9 mouse cellular contexts compared by ENCODE assay signal in genomic region chr4:123392187-123392586, GRCm38 (mm10). TPM values are rescaled to one million over a fixed set of nuclear protein-coding genes. Genes with fewer than 3 reads are reported as not detected.
DNase-seq lines count a peak whose midpoint lies in the region; ATAC-seq and TF ChIP-seq lines count a peak whose summit lies in the region.
"Had no signal": no experiment of that assay in that cellular context is flagged by ENCODE, and none has a peak within 500 bp of the region (broad histone marks: within the 10 kb centered on the region; RNA-seq: fewer than 3 reads in every experiment).

No protein-coding gene starts in this region.

- H3K36me3 ChIP-seq in forebrain, postnatal 0 days (ENCODE audit: insufficient read depth): peaks cover 72% of the 10 kb centered on the region
- H3K36me3 ChIP-seq in forebrain, embryonic 15.5 days: peaks cover 87% of the 10 kb centered on the region
- peaks cover 47% of the 10 kb centered on the region for H3K36me3 ChIP-seq in spleen, adult 2 months (ENCODE audit: control insufficient read depth, insufficient read depth, low read length)
- peaks cover 54% of the 10 kb centered on the region for H3K36me3 ChIP-seq in forebrain, embryonic 16.5 days (ENCODE audit: control insufficient read depth, insufficient read depth)

- no peak overlapping the region for H3K4me2 ChIP-seq in forebrain, postnatal 0 days (ENCODE audit: low read depth)
- no peak overlapping the region for H3K4me2 ChIP-seq in forebrain, embryonic 15.5 days (replicated peaks)
- H3K4me2 ChIP-seq in forebrain, embryonic 16.5 days (ENCODE audit: low read length): no peak overlapping the region

- TF ChIP-seq POLR2A in spleen, adult 2 months (IDR thresholded peaks at IDR 0.05; ENCODE audit: low read depth, low read length): no peak

- ATAC-seq in forebrain, postnatal 0 days: no peak
- ATAC-seq in forebrain, embryonic 15.5 days (replicated peaks): no peak
- ATAC-seq in erythroblast, adult 5-6 weeks (replicated peaks; ENCODE audit: low FRiP score, poor library complexity, severe bottlenecking): peak; percentile 70
- no peak for ATAC-seq in forebrain, embryonic 16.5 days

- peak; percentile 68 for TF ChIP-seq CTCF in forebrain, postnatal 0 days (IDR thresholded peaks at IDR 0.05; ENCODE audit: low read depth)
- TF ChIP-seq CTCF in spleen, adult 2 months (IDR thresholded peaks at IDR 0.05; ENCODE audit: extremely low read depth, insufficient read depth, insufficient read length, insufficient replicate concordance): peak; percentile 12; the same call in 1 of the 2 replicates

- DNase-seq in forebrain, postnatal 0 days: peak; percentile 28
- DNase-seq in spleen, adult 2 months (ENCODE audit: low read depth in 1 of 2, low spot score in 2 of 2): peak in 1 of 2 experiments; percentile 22
- no peak for DNase-seq in spleen, postnatal 36 days (ENCODE audit: low spot score in 2 of 2)
- peak; percentile 42 for DNase-seq in thymus, postnatal 25 days
- DNase-seq in layer of hippocampus, postnatal 36 days: no peak

- H3K9ac ChIP-seq in forebrain, postnatal 0 days: no peak overlapping the region
- H3K9ac ChIP-seq in forebrain, embryonic 15.5 days (replicated peaks): no peak overlapping the region
- H3K9ac ChIP-seq in forebrain, embryonic 16.5 days (replicated peaks; ENCODE audit: low read depth, low read length): no peak overlapping the region

- no peak overlapping the region for H3K4me3 ChIP-seq in forebrain, postnatal 0 days (ENCODE audit: low read depth, low read length)
- no peak overlapping the region for H3K4me3 ChIP-seq in forebrain, embryonic 15.5 days
- H3K4me3 ChIP-seq in spleen, adult 2 months (ENCODE audit: extremely low read depth, insufficient read depth, insufficient read length): no peak overlapping the region
- H3K4me3 ChIP-seq in forebrain, embryonic 16.5 days (replicated peaks; ENCODE audit: low read length): no peak overlapping the region

- WGBS in forebrain, postnatal 0 days: 95% methylated on average over 1 of the region's 1 CpGs
- WGBS in forebrain, embryonic 15.5 days: 100% methylated on average over 1 of the region's 1 CpGs
- 100% methylated on average over 1 of the region's 1 CpGs for WGBS in spleen, adult 2 months
- 94% methylated on average over 1 of the region's 1 CpGs for WGBS in forebrain, embryonic 16.5 days

- H3K27me3 ChIP-seq in forebrain, postnatal 0 days (ENCODE audit: insufficient read depth, low read length): no peaks in the 10 kb centered on the region
- H3K27me3 ChIP-seq in forebrain, embryonic 15.5 days: no peaks in the 10 kb centered on the region
- no peaks in the 10 kb centered on the region for H3K27me3 ChIP-seq in spleen, adult 2 months (ENCODE audit: control insufficient read depth, insufficient read depth, low read length)
- no peaks in the 10 kb centered on the region for H3K27me3 ChIP-seq in forebrain, embryonic 16.5 days (replicated peaks; ENCODE audit: control insufficient read depth, insufficient read depth, low read length)

- no peak overlapping the region for H3K27ac ChIP-seq in forebrain, postnatal 0 days (ENCODE audit: low read depth, low read length)
- H3K27ac ChIP-seq in forebrain, embryonic 15.5 days (replicated peaks): no peak overlapping the region
- no peak overlapping the region for H3K27ac ChIP-seq in spleen, adult 2 months (ENCODE audit: insufficient read depth, low read length)
- H3K27ac ChIP-seq in forebrain, embryonic 16.5 days (ENCODE audit: low read length): no peak overlapping the region

- H3K9me3 ChIP-seq in forebrain, postnatal 0 days (ENCODE audit: low read length): no peaks in the 10 kb centered on the region
- H3K9me3 ChIP-seq in forebrain, embryonic 15.5 days: no peaks in the 10 kb centered on the region
- no peaks in the 10 kb centered on the region for H3K9me3 ChIP-seq in forebrain, embryonic 16.5 days (ENCODE audit: control insufficient read depth, low read length)

- H3K4me1 ChIP-seq in forebrain, postnatal 0 days (ENCODE audit: insufficient read depth): no peaks in the 10 kb centered on the region
- no peaks in the 10 kb centered on the region for H3K4me1 ChIP-seq in forebrain, embryonic 15.5 days
- H3K4me1 ChIP-seq in spleen, adult 2 months (ENCODE audit: control insufficient read depth, insufficient read depth, insufficient read length): no peaks in the 10 kb centered on the region
- no peaks in the 10 kb centered on the region for H3K4me1 ChIP-seq in forebrain, embryonic 16.5 days (replicated peaks; ENCODE audit: control insufficient read depth, insufficient read depth, low read length)

RNA-seq across cellular contexts. Expression of gene Bmp8a, which starts 49.1 kb away (rescaled TPM):
- 0.31 and 0.90 TPM in 2 replicates for total RNA-seq in forebrain, postnatal 0 days (2014; rRNA removed)
- 0.15 and 0.19 TPM in 2 replicates for polyA plus RNA-seq in forebrain, postnatal 0 days (2015; fragmentation: Nextera tagmentation; extraction: Ambion mirVana)
- 0.09 and 0.13 TPM in 2 replicates for polyA plus RNA-seq in forebrain, embryonic 15.5 days (2015; fragmentation: Nextera tagmentation; extraction: Ambion mirVana)
- 0.41 and 0.95 TPM in 2 replicates for polyA plus RNA-seq in spleen, adult 2 months (2012; rRNA removed)
- total RNA-seq in erythroblast, adult 5-6 weeks (2015; ENCODE audit: low replicate concordance): not detected in 2 replicates
- not detected in 2 replicates for total RNA-seq in erythroblast, adult 5-6 weeks (2017; ENCODE audit: low replicate concordance)
- total RNA-seq in layer of hippocampus, postnatal 36 days (2021): not detected
- 0.11 TPM in 2 replicates for polyA plus RNA-seq in forebrain, embryonic 16.5 days (2015; fragmentation: Nextera tagmentation; extraction: Ambion mirVana)
- total RNA-seq: neutrophil, adult 5-6 weeks had no signal

Comparison
In these comparisons a context has a peak if more than half of its experiments do, and no peak if none do; other contexts are left out.
1. DNase-seq: peak in forebrain, postnatal 0 days (single experiment) and thymus, postnatal 25 days (single experiment); none in spleen, postnatal 36 days (0 of 2) and layer of hippocampus, postnatal 36 days (0 of 2).